Mouse (Mus musculus) limb, embryonic 13.5 days (tissue): Measurements from ENCODE around the gene Slc7a5. TPM values are rescaled to one million over a fixed set of nuclear protein-coding genes. Genes with fewer than 3 reads are reported as not detected.

Experiments
- ATAC-seq: fragments of 200-750 bp; cut with Nextera tagmentation; 2 replicates; pipeline ENCODE4 v1.8.0; 2017; ENCODE audit warnings: low read depth, moderate number of reproducible peaks, moderate TSS enrichment; ENCODE audit not compliant: low FRiP score
- H3K27ac ChIP-seq: fragments of 300-500 bp; sonication (generic); 2 replicates; pipeline ENCODE4 v1.5.1; 2015; ENCODE audit warnings: inconsistent platforms, mild to moderate bottlenecking, moderate library complexity
- H3K27me3 ChIP-seq: fragments of 300-500 bp; sonication (generic); 2 replicates; pipeline ENCODE4 v1.6.1; 2015; ENCODE audit warnings: mild to moderate bottlenecking, inconsistent platforms
- H3K36me3 ChIP-seq: fragments of 300-500 bp; sonication (generic); 2 replicates; pipeline ENCODE4 v1.6.1; 2015; ENCODE audit warnings: inconsistent platforms, mild to moderate bottlenecking, moderate library complexity
- H3K4me1 ChIP-seq: fragments of 300-500 bp; sonication (generic); 2 replicates; pipeline ENCODE4 v1.6.1; 2015; ENCODE audit warnings: inconsistent platforms
- H3K4me2 ChIP-seq: fragments of 300-500 bp; sonication (generic); replicated peaks from 2 replicates; pipeline ENCODE4 v1.6.1; 2015; ENCODE audit warnings: inconsistent platforms, mild to moderate bottlenecking, moderate library complexity
- H3K4me3 ChIP-seq: fragments of 300-500 bp; sonication (generic); 2 replicates; pipeline ENCODE4 v1.5.1; 2015; ENCODE audit warnings: moderate library complexity, mild to moderate bottlenecking, inconsistent platforms
- H3K9ac ChIP-seq: fragments of 300-500 bp; sonication (generic); 2 replicates; pipeline ENCODE4 v1.6.1; 2015; ENCODE audit warnings: mild to moderate bottlenecking, inconsistent platforms
- H3K9me3 ChIP-seq: fragments of 300-500 bp; sonication (generic); 2 replicates; pipeline ENCODE4 v1.6.1; 2016; ENCODE audit warnings: inconsistent platforms
- WGBS: fragments of 180-500 bp; shearing (Covaris S2); methylation state at CpG from one replicate; pipeline ENCODE4 v1.1.7; 2015; 5-methylcytosine and 5-hydroxymethylcytosine counted together
- polyA plus RNA-seq: library from polyadenylated mRNA; unstranded; fragments of >200 nt; fragmentation: Nextera tagmentation; extraction: Ambion mirVana; gene quantifications from 2 replicates; pipeline ENCODE4 v1.2.1, GENCODE M21; 2015

Gene Slc7a5
- polyA plus RNA-seq, 1 experiment from 2014 or later, result 14.2 TPM

DNA sequence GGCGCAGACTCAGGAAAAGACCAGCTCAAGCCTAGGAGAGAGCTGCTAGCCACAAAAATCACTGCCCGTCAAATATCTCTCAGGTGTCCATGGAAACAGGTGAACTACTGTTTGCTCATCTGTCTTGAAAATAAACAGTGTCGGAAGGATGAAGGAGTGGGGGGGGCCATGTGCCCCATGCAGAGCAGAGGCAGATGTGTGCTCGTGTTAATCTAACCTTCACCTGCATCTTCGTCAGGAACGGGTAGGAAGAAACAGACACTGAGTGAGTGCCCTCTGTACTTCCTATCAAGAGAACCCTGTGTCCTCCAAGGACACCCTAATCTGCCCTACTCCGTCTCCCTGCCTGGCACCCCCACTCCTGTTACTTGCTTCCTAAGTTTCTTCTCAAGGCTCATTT is 55.8 kb downstream of the Slc7a5 start:
- Histone ChIP-seq H3K4me3 (no peak overlapping the region), H3K27me3 (no peaks in the 10 kb centered on the region; the same call in 1 of the 2 replicates), H3K4me2 (no peak overlapping the region), H3K4me1 (peaks cover 6% of the 10 kb centered on the region), H3K9me3 (no peaks in the 10 kb centered on the region; the same call in 1 of the 2 replicates), H3K27ac (no peak overlapping the region), H3K36me3 (no peaks in the 10 kb centered on the region), H3K9ac (no peak overlapping the region)
- WGBS, result 65% methylated on average over 7 of the region's 7 CpGs
- ATAC-seq, result no peak

GRCm38 (mm10) chr8:121850821-121851470 is 56.5 kb downstream of the Slc7a5 start:
- Histone ChIP-seq H3K9me3 (no peaks in the 10 kb centered on the region; the same call in 1 of the 2 replicates), H3K4me2 (peak overlapping the region; percentile 62), H3K9ac (peak overlapping the region; percentile 57), H3K36me3 (no peaks in the 10 kb centered on the region), H3K27ac (no peak overlapping the region), H3K4me3 (peak overlapping the region; percentile 30), H3K27me3 (no peaks in the 10 kb centered on the region; the same call in 1 of the 2 replicates), H3K4me1 (peaks cover 6% of the 10 kb centered on the region)
- 5% methylated on average over 24 of the region's 24 CpGs for WGBS
- ATAC-seq, result peak; percentile 88

GRCm38 (mm10) chr8:121850436-121850820 is 57.1 kb downstream of the Slc7a5 start:
- WGBS, result 40% methylated on average over 12 of the region's 12 CpGs
- Histone ChIP-seq H3K4me1 (peaks cover 6% of the 10 kb centered on the region), H3K27me3 (no peaks in the 10 kb centered on the region; the same call in 1 of the 2 replicates), H3K9me3 (no peaks in the 10 kb centered on the region), H3K4me2 (peak overlapping the region; percentile 62), H3K36me3 (no peaks in the 10 kb centered on the region), H3K27ac (no peak overlapping the region), H3K9ac (peak overlapping the region; percentile 57), H3K4me3 (peak overlapping the region; percentile 30)
- no peak for ATAC-seq

DNA sequence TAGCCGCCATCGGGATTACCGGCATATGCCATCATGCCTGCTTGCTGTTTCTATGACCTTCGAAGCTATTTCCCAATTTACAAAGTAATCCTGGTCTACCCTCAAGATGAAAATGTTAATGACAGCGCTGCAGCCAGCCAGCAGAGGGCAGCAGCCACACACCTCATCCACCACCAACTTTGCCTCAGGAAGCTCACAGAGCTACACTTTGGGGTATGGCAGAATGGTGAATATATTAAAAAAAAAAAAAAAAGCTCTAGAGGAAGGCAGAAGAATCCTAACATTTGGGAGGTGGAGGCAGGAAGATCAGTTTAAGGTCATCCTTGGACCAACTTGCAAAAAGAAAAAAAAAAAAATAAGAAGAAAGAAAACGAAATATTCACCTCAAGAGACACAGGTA is 57.5 kb downstream of the Slc7a5 start:
- Histone ChIP-seq H3K9ac (no peak overlapping the region), H3K36me3 (no peaks in the 10 kb centered on the region), H3K27me3 (no peaks in the 10 kb centered on the region; the same call in 1 of the 2 replicates), H3K27ac (no peak overlapping the region), H3K4me3 (no peak overlapping the region), H3K4me1 (peaks cover 6% of the 10 kb centered on the region), H3K9me3 (no peaks in the 10 kb centered on the region), H3K4me2 (no peak overlapping the region)
- 14% methylated on average over 6 of the region's 6 CpGs for WGBS
- no peak for ATAC-seq

- peaks cover 6% of the 10 kb centered on the region for H3K4me1 ChIP-seq
- no peak overlapping the region for H3K9ac ChIP-seq
- no peak for ATAC-seq
- 72% methylated on average over 9 of the region's 9 CpGs for WGBS
- no peak overlapping the region for H3K4me3 ChIP-seq
- H3K27ac ChIP-seq, result no peak overlapping the region
- H3K9me3 ChIP-seq, result no peaks in the 10 kb centered on the region
- H3K27me3 ChIP-seq, result no peaks in the 10 kb centered on the region; the same call in 1 of the 2 replicates
- no peak overlapping the region for H3K4me2 ChIP-seq
- no peaks in the 10 kb centered on the region for H3K36me3 ChIP-seq
These were observed 58.2 kb downstream of the Slc7a5 start for GRCm38 (mm10) chr8:121849303-121849702.

GRCm38 (mm10) chr8:121848495-121848894 is 59.0 kb downstream of the Slc7a5 start:
- Histone ChIP-seq H3K36me3 (no peaks in the 10 kb centered on the region), H3K4me3 (no peak overlapping the region), H3K4me2 (no peak overlapping the region), H3K27ac (no peak overlapping the region), H3K9ac (no peak overlapping the region), H3K4me1 (peaks cover 6% of the 10 kb centered on the region), H3K27me3 (no peaks in the 10 kb centered on the region; the same call in 1 of the 2 replicates), H3K9me3 (no peaks in the 10 kb centered on the region)
- 62% methylated on average over 10 of the region's 10 CpGs for WGBS
- ATAC-seq, result no peak

DNA sequence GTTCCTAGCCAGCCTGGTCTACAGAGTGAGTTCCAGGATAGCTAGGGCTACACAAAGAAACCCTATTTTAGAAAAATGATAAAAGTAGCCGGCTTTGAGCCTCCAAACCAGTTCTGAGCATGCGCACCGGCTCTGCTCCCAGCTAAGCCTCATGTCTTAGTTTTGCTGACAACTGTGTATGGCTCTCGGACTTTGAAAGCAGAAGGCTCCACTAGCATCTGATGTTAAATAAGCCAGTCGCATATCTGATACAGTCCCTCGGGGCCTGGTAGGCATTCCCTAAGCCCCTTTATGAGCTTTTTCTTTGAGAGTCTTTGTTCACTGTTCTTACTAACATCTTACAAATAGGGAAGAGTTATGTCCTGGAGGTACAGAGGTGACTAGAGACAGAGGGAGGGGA is 59.5 kb downstream of the Slc7a5 start:
- ATAC-seq, result no peak
- Histone ChIP-seq H3K36me3 (no peaks in the 10 kb centered on the region), H3K4me1 (peaks cover 6% of the 10 kb centered on the region), H3K27me3 (no peaks in the 10 kb centered on the region; the same call in 1 of the 2 replicates), H3K4me3 (no peak overlapping the region), H3K27ac (no peak overlapping the region), H3K9ac (no peak overlapping the region), H3K4me2 (no peak overlapping the region), H3K9me3 (no peaks in the 10 kb centered on the region)
- 60% methylated on average over 6 of the region's 6 CpGs for WGBS

GRCm38 (mm10) chr8:121847261-121847822 is 60.2 kb downstream of the Slc7a5 start:
- Histone ChIP-seq H3K36me3 (no peaks in the 10 kb centered on the region), H3K27me3 (no peaks in the 10 kb centered on the region; the same call in 1 of the 2 replicates), H3K9ac (no peak overlapping the region), H3K4me3 (no peak overlapping the region), H3K4me2 (no peak overlapping the region), H3K4me1 (peaks cover 6% of the 10 kb centered on the region), H3K9me3 (no peaks in the 10 kb centered on the region), H3K27ac (no peak overlapping the region)
- ATAC-seq, result no peak
- 74% methylated on average over 10 of the region's 10 CpGs for WGBS

DNA sequence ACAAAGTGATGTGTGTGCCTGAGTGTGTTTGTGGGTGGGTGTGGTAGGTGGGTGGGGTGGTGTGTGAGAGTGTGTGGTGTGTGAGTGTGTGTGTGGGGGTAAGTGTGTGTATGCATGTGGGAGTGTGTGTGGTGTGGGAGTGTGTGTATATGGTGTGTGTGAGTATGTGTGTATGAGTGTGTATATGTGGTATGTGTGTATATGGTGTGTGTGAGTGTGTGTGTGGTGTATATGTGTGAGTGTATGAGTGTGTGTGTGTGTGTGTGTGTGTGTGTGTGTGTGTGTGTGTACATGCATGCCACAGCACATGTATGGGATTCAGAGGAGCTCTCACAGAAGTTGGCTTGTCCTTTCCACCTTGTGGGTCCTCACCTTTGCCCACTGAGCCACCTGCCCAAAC is 60.7 kb downstream of the Slc7a5 start:
- peaks cover 6% of the 10 kb centered on the region for H3K4me1 ChIP-seq
- no peak overlapping the region for H3K9ac ChIP-seq
- H3K27ac ChIP-seq, result no peak overlapping the region
- H3K9me3 ChIP-seq, result no peaks in the 10 kb centered on the region
- H3K4me3 ChIP-seq, result no peak overlapping the region
- H3K36me3 ChIP-seq, result no peaks in the 10 kb centered on the region
- H3K27me3 ChIP-seq, result no peaks in the 10 kb centered on the region; the same call in 1 of the 2 replicates
- no peak for ATAC-seq
- H3K4me2 ChIP-seq, result no peak overlapping the region

GRCm38 (mm10) chr8:121844765-121845164 is 62.7 kb downstream of the Slc7a5 start:
- Histone ChIP-seq H3K9me3 (no peaks in the 10 kb centered on the region), H3K4me3 (no peak overlapping the region), H3K36me3 (no peaks in the 10 kb centered on the region), H3K27ac (no peak overlapping the region), H3K9ac (no peak overlapping the region), H3K27me3 (no peaks in the 10 kb centered on the region; the same call in 1 of the 2 replicates), H3K4me2 (no peak overlapping the region), H3K4me1 (no peaks in the 10 kb centered on the region)
- no peak for ATAC-seq
- 58% methylated on average over 6 of the region's 7 CpGs for WGBS

DNA sequence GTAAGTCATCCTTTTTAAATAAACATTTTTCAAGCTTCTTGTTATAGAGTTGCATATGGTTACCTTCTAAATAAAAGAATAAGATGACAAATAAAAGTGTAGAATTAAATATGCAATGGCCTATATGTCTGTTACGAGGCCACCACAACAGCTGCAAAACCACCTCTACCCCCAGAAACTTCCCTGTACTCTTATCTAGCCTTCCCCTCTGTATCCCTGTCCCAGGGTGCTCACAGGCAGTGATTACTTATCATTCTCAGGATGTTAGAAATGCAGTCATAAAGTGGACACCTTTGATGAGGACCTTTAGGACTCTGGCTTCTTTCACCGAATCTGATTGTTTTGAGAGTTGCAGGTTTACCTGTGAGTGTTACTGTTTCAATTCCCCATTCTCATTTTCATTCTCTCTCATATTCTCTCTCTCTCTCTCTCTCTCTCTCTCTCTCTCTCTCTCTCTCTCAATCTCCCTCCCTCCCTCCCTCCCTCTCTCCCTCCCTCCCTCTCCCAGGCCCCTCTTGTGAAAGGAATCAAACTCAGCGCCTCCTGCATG is 64.2 kb downstream of the Slc7a5 start:
- H3K4me3 ChIP-seq, result no peak overlapping the region
- H3K4me2 ChIP-seq, result no peak overlapping the region
- H3K9ac ChIP-seq, result no peak overlapping the region
- no peak overlapping the region for H3K27ac ChIP-seq
- H3K4me1 ChIP-seq, result no peaks in the 10 kb centered on the region
- no peak for ATAC-seq
- H3K36me3 ChIP-seq, result no peaks in the 10 kb centered on the region
- WGBS, result 79% methylated on average over 3 of the region's 3 CpGs
- H3K9me3 ChIP-seq, result no peaks in the 10 kb centered on the region
- H3K27me3 ChIP-seq, result no peaks in the 10 kb centered on the region; the same call in 1 of the 2 replicates

DNA sequence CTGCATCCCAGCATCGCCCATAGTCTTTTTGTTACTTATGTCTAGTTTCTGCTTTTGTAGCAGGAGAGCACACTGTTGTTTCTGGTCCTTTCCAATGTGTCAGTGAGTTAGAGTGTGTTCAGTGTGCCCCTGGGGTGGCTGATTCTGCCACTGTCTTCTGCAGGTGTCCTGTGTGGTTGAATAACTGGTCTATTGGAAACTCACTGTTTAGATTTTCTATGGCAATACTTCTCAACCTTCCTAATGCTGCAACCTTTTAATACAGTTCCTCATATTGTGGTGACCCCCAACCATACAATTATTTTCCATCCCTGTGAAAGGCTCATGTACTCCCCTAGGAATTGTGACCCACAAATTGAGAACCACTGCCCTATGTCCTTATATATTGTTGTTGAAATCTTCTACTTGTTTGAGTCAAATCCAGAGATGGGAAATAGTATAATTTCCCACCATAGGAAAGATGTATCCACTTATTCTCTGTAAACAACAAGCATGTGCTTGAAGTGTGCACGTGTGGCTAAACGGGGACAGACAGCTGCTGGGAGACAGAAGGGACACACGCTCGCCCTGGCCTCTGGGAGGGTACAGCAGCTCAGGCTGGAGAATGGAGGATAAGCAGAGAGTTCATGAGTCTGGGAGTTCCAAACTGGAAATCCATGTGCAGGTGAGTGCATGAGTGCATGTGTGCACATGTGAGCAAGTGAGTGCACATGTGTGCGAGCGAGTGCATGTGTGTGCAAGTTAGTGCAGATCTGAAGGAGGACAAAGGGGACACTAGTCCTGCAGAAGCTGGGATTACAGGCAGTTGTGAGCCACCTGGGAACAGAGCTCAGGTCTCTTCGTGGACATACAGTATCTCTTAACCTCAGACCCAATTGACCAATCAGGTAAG is 65.2 kb downstream of the Slc7a5 start:
- WGBS, result 88% methylated on average over 8 of the region's 8 CpGs
- H3K4me3 ChIP-seq, result no peak overlapping the region
- H3K4me1 ChIP-seq, result no peaks in the 10 kb centered on the region
- no peaks in the 10 kb centered on the region for H3K27me3 ChIP-seq
- H3K27ac ChIP-seq, result no peak overlapping the region
- no peak for ATAC-seq
- H3K9me3 ChIP-seq, result no peaks in the 10 kb centered on the region
- no peak overlapping the region for H3K4me2 ChIP-seq
- H3K36me3 ChIP-seq, result no peaks in the 10 kb centered on the region
- no peak overlapping the region for H3K9ac ChIP-seq
